8 mouse cellular contexts compared by ENCODE assay signal in genomic region chr8:84966603-84967002, GRCm38 (mm10). TPM values are rescaled to one million over a fixed set of nuclear protein-coding genes. Genes with fewer than 3 reads are reported as not detected.
A peak's percentile ranks its signal among the peaks of the same experiment; 100 is the strongest.
DNase-seq lines count a peak whose midpoint lies in the region; ATAC-seq and TF ChIP-seq lines count a peak whose summit lies in the region.

No protein-coding gene starts in this region.

- H3K9me3 ChIP-seq in MEL (replicated peaks; ENCODE audit: insufficient read depth, low read length): no peaks in the 10 kb centered on the region
- H3K9me3 ChIP-seq in hindbrain, embryonic 12.5 days (replicated peaks): no peaks in the 10 kb centered on the region
- H3K9me3 ChIP-seq in midbrain, embryonic 15.5 days: no peaks in the 10 kb centered on the region

- H3K9ac ChIP-seq in MEL (ENCODE audit: control insufficient read depth, low read depth, low read length, poor library complexity, severe bottlenecking): peak overlapping the region; percentile 47
- no peak overlapping the region for H3K9ac ChIP-seq in hindbrain, embryonic 12.5 days
- H3K9ac ChIP-seq in midbrain, embryonic 15.5 days: no peak overlapping the region

- H3K27ac ChIP-seq in gastrocnemius, adult 2 months: peak overlapping the region; percentile 81
- H3K27ac ChIP-seq in MEL (ENCODE audit: control insufficient read depth, low read depth, low read length): peak overlapping the region; percentile 64
- no peak overlapping the region for H3K27ac ChIP-seq in hindbrain, embryonic 12.5 days
- H3K27ac ChIP-seq in midbrain, embryonic 15.5 days: 0 out of 2 replicates have a peak overlapping the region, but pooled peaks have one; percentile 77

- H3K36me3 ChIP-seq in MEL (ENCODE audit: control insufficient read depth in 1 of 2, insufficient read depth in 2 of 2, low read length in 2 of 2): peaks cover 1 to 24% of the 10 kb centered on the region in 2 experiments
- peaks cover 8% of the 10 kb centered on the region for H3K36me3 ChIP-seq in hindbrain, embryonic 12.5 days
- peaks cover 2% of the 10 kb centered on the region for H3K36me3 ChIP-seq in midbrain, embryonic 15.5 days (replicated peaks)

- no peak for DNase-seq in gastrocnemius, adult 2 months
- DNase-seq in gastrocnemius, postnatal 14 days: no peak
- peak; percentile 78 for DNase-seq in MEL (ENCODE audit: low read depth, low spot score)
- DNase-seq in embryo, embryonic 11 days: no peak
- no peak for DNase-seq in spleen, adult 18-20 months

- H3K79me2 ChIP-seq in MEL (ENCODE audit: control insufficient read depth, insufficient read depth, low read length, poor library complexity): peaks cover 19% of the 10 kb centered on the region

- peak overlapping the region; percentile 86; the same call in 1 of the 2 replicates for H3K4me2 ChIP-seq in hindbrain, embryonic 12.5 days (replicated peaks)
- H3K4me2 ChIP-seq in midbrain, embryonic 15.5 days: peak overlapping the region; percentile 88

- ATAC-seq in hindbrain, embryonic 12.5 days (ENCODE audit: low FRiP score): no peak
- no peak; the same call in 1 of the 2 replicates for ATAC-seq in midbrain, embryonic 15.5 days (replicated peaks)
- ATAC-seq in granulocyte monocyte progenitor cell, adult 5-6 weeks (replicated peaks; ENCODE audit: poor library complexity, severe bottlenecking): no peak

- H3K4me3 ChIP-seq in gastrocnemius, adult 2 months: no peak overlapping the region
- peak overlapping the region; percentile 25 to 30 for H3K4me3 ChIP-seq in MEL (ENCODE audit: control insufficient read depth in 1 of 2, insufficient read depth in 1 of 2, low read depth in 2 of 2, low read length in 2 of 2)
- H3K4me3 ChIP-seq in hindbrain, embryonic 12.5 days: peak overlapping the region; percentile 63; the same call in 1 of the 2 replicates
- H3K4me3 ChIP-seq in midbrain, embryonic 15.5 days: no peak overlapping the region

- no peak for TF ChIP-seq CTCF in gastrocnemius, adult 2 months (IDR thresholded peaks at IDR 0.05)
- TF ChIP-seq CTCF in MEL (IDR thresholded peaks at IDR 0.05 in 2 of 3, conservative IDR thresholded peaks at IDR 0.05 in 1 of 3; ENCODE audit: control insufficient read depth in 1 of 3, insufficient read depth in 1 of 3, low read depth in 2 of 3, low read length in 3 of 3, poor library complexity in 1 of 3, severe bottlenecking in 1 of 3): no peak

- peaks cover 5 to 32% of the 10 kb centered on the region in 2 experiments for H3K4me1 ChIP-seq in MEL (ENCODE audit: control insufficient read depth in 1 of 2, insufficient read depth in 2 of 2, low read length in 2 of 2)
- peaks cover 39% of the 10 kb centered on the region for H3K4me1 ChIP-seq in hindbrain, embryonic 12.5 days
- peaks cover 46% of the 10 kb centered on the region for H3K4me1 ChIP-seq in midbrain, embryonic 15.5 days

- TF ChIP-seq RAD21 in MEL (IDR thresholded peaks at IDR 0.05; ENCODE audit: low read depth, low read length): no peak

- intact Hi-C loops in gastrocnemius, adult 2 months (cut with DNase I): loop anchor here (5.0 kb wide), 1 partner anchor 61 kb away; the partner anchor contains the start of genes Asna1 and Trir
- intact Hi-C loops in gastrocnemius, postnatal 14 days (cut with DNase I; ENCODE audit: low total_unique reads): no loop called here

- TF ChIP-seq EP300 in MEL (IDR thresholded peaks at IDR 0.05; ENCODE audit: low read depth in 1 of 2, low read length in 2 of 2): peak; percentile 67 to 74

- 51% methylated on average over 3 of the region's 3 CpGs for WGBS in hindbrain, embryonic 12.5 days
- 59% methylated on average over 3 of the region's 3 CpGs for WGBS in midbrain, embryonic 15.5 days

- no peaks in the 10 kb centered on the region for H3K27me3 ChIP-seq in MEL (ENCODE audit: control insufficient read depth in 1 of 2, insufficient read depth in 2 of 2, low read length in 2 of 2)
- H3K27me3 ChIP-seq in hindbrain, embryonic 12.5 days: no peaks in the 10 kb centered on the region
- no peaks in the 10 kb centered on the region for H3K27me3 ChIP-seq in midbrain, embryonic 15.5 days (replicated peaks)

- TF ChIP-seq POLR2A in MEL (IDR thresholded peaks at IDR 0.05; ENCODE audit: control insufficient read depth in 1 of 2, insufficient read depth in 1 of 2, low read depth in 1 of 2, low read length in 2 of 2, poor library complexity in 1 of 2): no peak

TF ChIP-seq in MEL, 35 proteins besides CTCF, POLR2A, EP300 and RAD21 (continues in another document):
- TF ChIP-seq NRF1 (IDR thresholded peaks at IDR 0.05; ENCODE audit: insufficient read depth, low read depth, low read length, poor library complexity, severe bottlenecking): no peak
- no peak for TF ChIP-seq BHLHE40 (IDR thresholded peaks at IDR 0.05; ENCODE audit: borderline replicate concordance, low read depth, low read length)
- TF ChIP-seq MXI1 (IDR thresholded peaks at IDR 0.05; ENCODE audit: low read depth, low read length): peak; percentile 61
- peak; percentile 46; the same call in 1 of the 2 replicates for TF ChIP-seq MAZ (IDR thresholded peaks at IDR 0.05; ENCODE audit: low read depth, low read length)
- TF ChIP-seq ETS1 (IDR thresholded peaks at IDR 0.05; ENCODE audit: low read depth, low read length): peak; percentile 96
- TF ChIP-seq GATA1 (IDR thresholded peaks at IDR 0.05; ENCODE audit: low read depth, low read length): 0 out of 2 replicates have a peak, but pooled peaks have one; percentile 35
- TF ChIP-seq USF2 (IDR thresholded peaks at IDR 0.05; ENCODE audit: borderline replicate concordance in 1 of 2, insufficient read depth in 1 of 2, low read depth in 1 of 2, low read length in 2 of 2): no peak
- TF ChIP-seq USF1 (IDR thresholded peaks at IDR 0.05; ENCODE audit: low read depth, low read length): no peak
- peak; percentile 89 for TF ChIP-seq SIN3A (IDR thresholded peaks at IDR 0.05; ENCODE audit: low read length)
- TF ChIP-seq RCOR1 (IDR thresholded peaks at IDR 0.05; ENCODE audit: low read depth, low read length): peak; percentile 61
- TF ChIP-seq JUND (IDR thresholded peaks at IDR 0.05; ENCODE audit: low read depth, low read length): no peak

RNA-seq across cellular contexts. Expression of gene Gm49661, which starts 2.6 kb away (rescaled TPM):
- not detected for total RNA-seq in gastrocnemius, adult 2 months (2021)
- total RNA-seq in gastrocnemius, postnatal 14 days (2021): not detected
- total RNA-seq in MEL (2012; rRNA removed): 3.9 and 4.7 TPM in 2 replicates
- not detected for polyA plus RNA-seq in MEL (2012; ENCODE audit: insufficient read depth in 1 of 2, insufficient read length in 2 of 2, low read depth in 1 of 2, low replicate concordance in 2 of 2, missing spikeins in 1 of 2)
- not detected in 2 replicates for polyA plus RNA-seq in hindbrain, embryonic 12.5 days (2016; fragmentation: Nextera tagmentation; extraction: Ambion mirVana)
- not detected in 2 replicates for polyA plus RNA-seq in midbrain, embryonic 15.5 days (2015; fragmentation: Nextera tagmentation; extraction: Ambion mirVana)
- not detected in 2 replicates for total RNA-seq in granulocyte monocyte progenitor cell, adult 5-6 weeks (2014; fragmentation: Nextera tagmentation)
- not detected in 2 replicates for total RNA-seq in granulocyte monocyte progenitor cell, adult 5-6 weeks (2017)

RNA-seq across cellular contexts. Expression of gene Prdx2, which starts 2.8 kb away (rescaled TPM):
- total RNA-seq in gastrocnemius, adult 2 months (2021): 100 to 1,000 TPM; 151 to 245 TPM
- total RNA-seq in gastrocnemius, postnatal 14 days (2021): 100 to 1,000 TPM; 224 to 248 TPM
- 502 and 643 TPM in 2 replicates for total RNA-seq in MEL (2012; rRNA removed)
- 100 to 1,000 TPM; 679 to 773 TPM for polyA plus RNA-seq in MEL (2012; ENCODE audit: insufficient read depth in 1 of 2, insufficient read length in 2 of 2, low read depth in 1 of 2, low replicate concordance in 2 of 2, missing spikeins in 1 of 2)
- 1,088 and 1,187 TPM in 2 replicates for polyA plus RNA-seq in hindbrain, embryonic 12.5 days (2016; fragmentation: Nextera tagmentation; extraction: Ambion mirVana)
- 1,276 and 1,344 TPM in 2 replicates for polyA plus RNA-seq in midbrain, embryonic 15.5 days (2015; fragmentation: Nextera tagmentation; extraction: Ambion mirVana)
- 210 and 303 TPM in 2 replicates for total RNA-seq in granulocyte monocyte progenitor cell, adult 5-6 weeks (2014; fragmentation: Nextera tagmentation)
- 360 and 421 TPM in 2 replicates for total RNA-seq in granulocyte monocyte progenitor cell, adult 5-6 weeks (2017)

RNA-seq across cellular contexts. Expression of gene Rnaseh2a, which starts 3.0 kb away (rescaled TPM):
- total RNA-seq in gastrocnemius, adult 2 months (2021): 10 to 100 TPM; 22.1 to 25.9 TPM
- total RNA-seq in gastrocnemius, postnatal 14 days (2021): 10 to 100 TPM; 22.6 to 28.4 TPM
- total RNA-seq in MEL (2012; rRNA removed): 105 TPM in 2 replicates
- polyA plus RNA-seq in MEL (2012; ENCODE audit: insufficient read depth in 1 of 2, insufficient read length in 2 of 2, low read depth in 1 of 2, low replicate concordance in 2 of 2, missing spikeins in 1 of 2): 100 to 1,000 TPM in 1 of 2 experiments, not detected in 1; 109 TPM
- 77.4 and 77.9 TPM in 2 replicates for polyA plus RNA-seq in hindbrain, embryonic 12.5 days (2016; fragmentation: Nextera tagmentation; extraction: Ambion mirVana)
- polyA plus RNA-seq in midbrain, embryonic 15.5 days (2015; fragmentation: Nextera tagmentation; extraction: Ambion mirVana): 54.2 and 54.7 TPM in 2 replicates
- 116 and 172 TPM in 2 replicates for total RNA-seq in granulocyte monocyte progenitor cell, adult 5-6 weeks (2014; fragmentation: Nextera tagmentation)
- 91.3 and 148 TPM in 2 replicates for total RNA-seq in granulocyte monocyte progenitor cell, adult 5-6 weeks (2017)

RNA-seq across cellular contexts. Expression of gene Junb, which starts 11.9 kb away (rescaled TPM):
- total RNA-seq in gastrocnemius, adult 2 months (2021): 10 to 100 TPM in 1 of 2 experiments, 1 to 10 TPM in 1; 5.7 to 10.1 TPM
- total RNA-seq in gastrocnemius, postnatal 14 days (2021): 1 to 10 TPM; 6.2 to 6.3 TPM
- 49.6 and 72.7 TPM in 2 replicates for total RNA-seq in MEL (2012; rRNA removed)
- polyA plus RNA-seq in MEL (2012; ENCODE audit: insufficient read depth in 1 of 2, insufficient read length in 2 of 2, low read depth in 1 of 2, low replicate concordance in 2 of 2, missing spikeins in 1 of 2): 10 to 100 TPM in 1 of 2 experiments, not detected in 1; 41.6 TPM
- 6.0 and 7.5 TPM in 2 replicates for polyA plus RNA-seq in hindbrain, embryonic 12.5 days (2016; fragmentation: Nextera tagmentation; extraction: Ambion mirVana)
- 5.5 and 6.8 TPM in 2 replicates for polyA plus RNA-seq in midbrain, embryonic 15.5 days (2015; fragmentation: Nextera tagmentation; extraction: Ambion mirVana)
- total RNA-seq in granulocyte monocyte progenitor cell, adult 5-6 weeks (2014; fragmentation: Nextera tagmentation): 3.3 and 14.2 TPM in 2 replicates
- 39.6 and 46.0 TPM in 2 replicates for total RNA-seq in granulocyte monocyte progenitor cell, adult 5-6 weeks (2017)

RNA-seq across cellular contexts. Expression of gene Rtbdn, which starts 19.8 kb away (rescaled TPM):
- total RNA-seq in gastrocnemius, adult 2 months (2021): not detected
- total RNA-seq in gastrocnemius, postnatal 14 days (2021): not detected
- total RNA-seq in MEL (2012; rRNA removed): 0.08 TPM in 1 of 2 replicates, not detected in the other
- under 1 TPM in 1 of 2 experiments, not detected in 1; 0.11 TPM for polyA plus RNA-seq in MEL (2012; ENCODE audit: insufficient read depth in 1 of 2, insufficient read length in 2 of 2, low read depth in 1 of 2, low replicate concordance in 2 of 2, missing spikeins in 1 of 2)
- 1.5 and 1.6 TPM in 2 replicates for polyA plus RNA-seq in hindbrain, embryonic 12.5 days (2016; fragmentation: Nextera tagmentation; extraction: Ambion mirVana)
- 2.8 and 3.4 TPM in 2 replicates for polyA plus RNA-seq in midbrain, embryonic 15.5 days (2015; fragmentation: Nextera tagmentation; extraction: Ambion mirVana)
- total RNA-seq in granulocyte monocyte progenitor cell, adult 5-6 weeks (2014; fragmentation: Nextera tagmentation): not detected in 2 replicates
- total RNA-seq in granulocyte monocyte progenitor cell, adult 5-6 weeks (2017): not detected in 2 replicates

Comparison
In these comparisons a context has a peak if more than half of its experiments do, and no peak if none do; other contexts are left out.
1. H3K4me3 ChIP-seq: peak in MEL (2 of 2) and hindbrain, embryonic 12.5 days (single experiment); none in gastrocnemius, adult 2 months (single experiment) and midbrain, embryonic 15.5 days (single experiment).